Mouse (Mus musculus) cerebellum, postnatal 4 days (tissue): ENCODE measurements around the gene Apba2.

Source experiments
- DNase-seq, 2 experiments: peaks; one replicate each; pipeline ENCODE4 v3.0.0; 2022; ENCODE audit warnings: low spot score in 2 of 2, mixed read lengths in 1 of 2

Gene Apba2

DNA sequence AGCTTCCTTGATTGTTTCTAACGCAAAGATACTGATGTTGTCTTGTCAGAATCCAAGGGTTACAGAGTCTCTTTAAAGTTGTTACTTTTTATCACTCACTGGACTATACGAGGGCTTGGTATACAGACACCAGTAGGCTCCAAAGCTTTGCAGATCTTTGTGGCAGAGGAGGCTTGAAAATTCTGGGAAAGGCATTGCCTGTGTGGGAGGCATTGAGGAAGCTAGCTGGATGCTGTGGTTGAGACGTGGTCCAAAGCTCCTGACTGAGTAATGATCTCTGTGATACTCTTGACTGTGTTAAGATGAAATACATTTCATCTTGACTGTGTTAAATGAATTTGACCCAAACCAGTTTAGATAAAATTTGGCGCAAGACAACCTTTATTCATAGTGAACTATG, 84.6 kb downstream of the Apba2 start:
- DNase-seq: no peak

DNA sequence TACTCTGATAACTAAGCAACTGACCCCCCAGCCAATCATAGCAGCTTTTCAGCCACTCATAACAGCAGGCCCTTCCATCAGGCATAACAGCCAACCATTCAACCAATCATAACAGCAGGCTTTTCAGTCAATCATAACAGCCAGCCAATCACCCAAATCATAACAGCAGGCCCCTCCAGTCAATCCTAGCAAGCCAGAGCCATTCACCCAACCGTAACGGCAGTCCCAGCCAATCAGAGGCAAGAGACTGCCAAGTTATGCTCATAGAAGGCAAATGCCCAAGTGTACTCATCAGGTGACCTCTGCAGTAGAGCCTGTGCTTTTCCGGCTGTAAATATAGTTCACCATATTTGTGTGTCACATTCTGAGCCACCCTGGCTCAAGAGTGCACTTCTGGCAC, 85.1 kb downstream of the Apba2 start:
- DNase-seq: no peak

DNA sequence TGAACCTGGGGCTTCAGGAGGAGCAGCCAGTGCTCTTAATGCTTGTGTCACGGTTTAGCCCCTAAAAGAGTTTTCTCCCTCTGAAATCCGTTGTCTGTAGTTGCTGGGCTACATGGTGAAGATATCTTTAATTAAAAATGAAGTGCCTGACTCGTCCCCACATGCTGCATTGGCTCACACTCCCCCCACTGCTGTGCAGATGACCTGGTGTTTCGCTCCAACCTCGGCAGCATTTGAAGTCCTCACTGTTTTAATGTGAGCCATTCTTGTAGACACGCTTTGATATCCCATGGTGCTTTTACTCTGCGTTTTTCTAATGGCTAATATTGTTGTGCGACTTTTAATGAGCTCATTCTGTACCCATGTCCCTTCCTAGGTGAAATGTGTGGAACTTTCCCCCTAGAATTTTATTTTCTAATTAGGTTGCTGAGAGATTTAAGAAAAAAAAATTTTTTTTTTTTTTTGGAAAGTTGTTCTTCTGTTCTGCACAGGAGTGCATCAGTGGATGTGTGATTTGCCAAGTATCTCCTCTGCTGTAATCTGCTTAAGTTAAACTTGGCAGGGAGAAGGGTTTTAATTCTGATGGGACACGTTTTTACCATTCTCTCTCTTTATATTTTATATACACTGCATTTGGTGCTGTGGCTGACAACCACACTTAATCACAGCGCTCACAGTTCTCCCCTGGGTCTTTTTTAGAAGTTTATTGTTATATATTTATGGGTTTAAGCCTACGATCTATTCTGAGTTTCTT, 87.3 kb downstream of the Apba2 start:
- no peak for DNase-seq

- DNase-seq: no peak
These were observed 93.8 kb downstream of the Apba2 start for GRCm38 (mm10) chr7:64595256-64595655.

DNA sequence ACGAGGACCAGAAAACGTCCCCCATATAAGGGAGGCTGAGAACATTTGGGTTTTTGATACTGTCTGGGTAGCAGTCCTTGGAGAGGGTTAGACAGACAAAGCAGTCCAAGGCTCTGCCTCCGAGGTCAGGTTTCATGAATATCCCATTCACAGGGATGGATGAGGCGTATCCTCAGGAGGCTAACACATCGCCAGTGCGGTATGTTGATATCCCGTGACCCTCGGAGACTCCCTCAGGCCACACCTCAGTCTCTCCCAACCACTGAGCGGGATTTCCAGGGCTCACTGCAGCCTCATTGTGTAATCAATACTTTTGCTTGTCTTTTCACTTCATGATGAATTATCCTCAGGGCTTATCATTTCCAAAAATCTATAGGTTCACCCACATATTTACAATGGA, 95.1 kb downstream of the Apba2 start:
- no peak for DNase-seq

DNA sequence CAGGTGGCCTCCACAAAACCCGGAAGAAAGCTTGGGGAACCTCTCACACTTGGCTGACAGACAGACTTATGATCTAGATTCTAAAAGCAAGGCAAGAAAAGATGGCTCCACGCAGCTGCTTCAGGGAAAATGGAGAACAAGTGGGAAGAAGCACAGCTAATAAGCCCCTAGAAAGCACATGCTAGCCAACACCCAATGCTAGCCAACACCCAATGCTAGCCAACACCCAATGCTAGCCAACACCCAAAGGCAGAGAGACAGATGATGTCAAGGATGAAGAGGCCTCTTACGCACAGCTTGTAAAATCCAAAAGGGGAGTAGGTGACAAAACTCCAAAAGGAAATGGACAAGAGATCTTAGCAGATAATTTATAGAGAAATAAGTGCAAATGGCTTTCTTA, 108.4 kb downstream of the Apba2 start:
- DNase-seq: no peak

DNA sequence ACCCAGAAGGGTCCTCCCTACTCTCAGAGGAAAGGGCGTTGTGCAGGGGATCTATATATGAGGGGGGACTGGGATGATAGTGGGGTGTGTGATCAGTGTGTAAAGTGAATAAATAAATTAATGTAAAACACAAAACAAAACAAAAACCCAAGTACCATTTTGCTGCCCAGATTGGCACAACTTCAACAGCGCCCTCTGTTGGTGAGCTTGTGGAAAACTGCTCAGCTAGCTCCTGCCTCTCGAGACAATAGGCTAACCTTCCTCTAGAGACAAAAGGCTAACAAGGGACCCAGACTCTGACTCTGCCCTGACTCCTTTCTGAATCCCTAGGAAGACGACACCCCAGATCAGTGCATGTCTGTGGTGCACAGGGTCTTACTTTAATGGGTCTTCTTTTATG, 109.4 kb downstream of the Apba2 start:
- no peak for DNase-seq

GRCm38 (mm10) chr7:64619261-64619660, 117.8 kb downstream of the Apba2 start:
- DNase-seq: no peak

GRCm38 (mm10) chr7:64626494-64626893, 125.0 kb downstream of the Apba2 start:
- DNase-seq: no peak

- DNase-seq: no peak
These were observed 126.6 kb downstream of the Apba2 start for GRCm38 (mm10) chr7:64627972-64628655.

DNA sequence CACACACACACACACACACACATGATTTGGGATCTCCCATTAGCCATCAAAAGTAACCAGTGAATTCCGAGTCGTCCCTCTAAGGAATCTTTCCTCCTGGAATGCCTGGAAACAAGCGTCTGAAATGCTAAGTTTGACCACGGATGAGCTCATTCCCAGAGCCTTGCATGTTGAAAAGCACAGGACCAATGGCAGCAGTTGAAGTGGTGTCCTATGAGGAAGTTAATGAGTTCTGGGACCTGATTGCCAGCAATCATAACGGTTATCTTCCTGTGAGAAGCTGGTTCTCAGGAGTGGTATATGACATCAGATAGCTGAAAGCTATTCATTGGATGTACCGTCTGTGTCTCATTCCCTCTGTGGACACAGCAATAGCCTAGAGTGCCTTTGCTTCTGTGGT, 129.2 kb downstream of the Apba2 start:
- no peak for DNase-seq

- DNase-seq: no peak
These were observed 129.6 kb downstream of the Apba2 start for GRCm38 (mm10) chr7:64631131-64631530.

DNA sequence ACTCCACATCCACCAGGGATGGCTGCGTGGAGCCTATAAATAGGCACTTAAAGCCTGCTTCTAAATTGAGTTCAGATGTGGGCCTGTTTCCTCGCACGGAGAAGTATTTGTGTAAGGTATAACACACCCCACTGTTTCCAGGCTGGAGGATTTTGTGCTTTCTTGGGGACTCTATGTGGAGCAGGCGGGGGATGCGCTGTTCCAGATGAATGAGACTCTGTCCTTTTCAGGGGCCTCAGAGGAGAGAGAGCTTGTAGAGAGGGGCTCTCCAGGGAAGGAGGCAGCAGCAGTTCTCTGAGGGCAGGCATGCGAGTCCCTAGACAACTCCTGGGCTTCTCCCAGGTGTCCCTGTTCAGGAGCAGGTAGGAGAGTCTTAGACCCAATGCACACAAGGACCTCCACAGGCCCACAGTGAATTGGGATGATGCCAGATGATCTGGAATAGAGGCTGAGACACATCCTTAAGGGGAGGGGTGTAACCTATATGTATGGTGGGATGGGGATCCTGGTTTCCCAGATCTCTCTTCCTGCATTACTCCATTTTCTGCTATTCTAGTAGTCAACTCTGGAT, 130.4 kb downstream of the Apba2 start:
- no peak for DNase-seq

GRCm38 (mm10) chr7:64633182-64633581, 131.7 kb downstream of the Apba2 start:
- no peak for DNase-seq

DNA sequence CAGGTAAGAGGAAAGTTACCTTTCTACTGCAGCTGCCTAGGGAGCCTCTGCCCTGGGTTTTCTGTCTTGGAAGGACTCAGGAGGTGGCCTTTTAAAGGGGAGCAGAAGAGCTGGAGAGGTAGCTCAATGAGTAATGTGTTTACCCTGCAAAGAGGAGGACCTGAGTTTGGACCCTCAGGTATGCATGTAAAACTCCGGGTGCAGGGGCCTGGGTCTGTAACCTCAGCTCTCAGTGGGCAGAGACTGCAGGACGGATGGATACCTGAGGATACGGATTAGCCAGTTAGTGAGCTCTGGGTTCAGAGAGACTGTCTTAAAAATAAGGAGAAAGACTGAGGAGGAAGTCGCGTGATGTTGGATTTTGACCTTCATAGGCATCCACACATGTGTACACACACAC, 132.4 kb downstream of the Apba2 start:
- DNase-seq: no peak

DNA sequence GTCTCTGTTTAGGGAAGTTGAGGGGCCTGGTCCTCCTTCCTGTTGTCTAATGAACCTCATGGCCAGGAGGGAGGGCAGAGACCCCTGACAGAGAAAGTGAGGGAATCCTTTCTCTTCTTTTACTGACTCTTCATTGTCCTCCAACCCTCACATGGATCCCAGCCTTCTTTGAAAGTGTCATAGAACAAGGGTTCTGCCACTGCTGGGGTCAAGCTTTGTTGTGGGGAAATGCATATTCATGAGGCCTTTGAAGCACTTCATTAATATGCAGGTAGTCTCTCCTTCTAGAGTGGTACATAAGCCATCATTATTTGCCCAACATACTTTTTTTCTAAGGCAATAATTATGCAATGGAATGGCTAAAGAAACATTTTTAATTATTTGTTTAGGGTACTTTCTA, 133.0 kb downstream of the Apba2 start:
- DNase-seq: no peak

GRCm38 (mm10) chr7:64638922-64639321, 137.4 kb downstream of the Apba2 start:
- no peak for DNase-seq

GRCm38 (mm10) chr7:64640651-64641050, 139.1 kb downstream of the Apba2 start:
- DNase-seq: no peak

- no peak for DNase-seq
These were observed 141.4 kb downstream of the Apba2 start for GRCm38 (mm10) chr7:64642903-64643302.

- DNase-seq: no peak
These were observed 144.0 kb downstream of the Apba2 start for GRCm38 (mm10) chr7:64645458-64645857.

DNA sequence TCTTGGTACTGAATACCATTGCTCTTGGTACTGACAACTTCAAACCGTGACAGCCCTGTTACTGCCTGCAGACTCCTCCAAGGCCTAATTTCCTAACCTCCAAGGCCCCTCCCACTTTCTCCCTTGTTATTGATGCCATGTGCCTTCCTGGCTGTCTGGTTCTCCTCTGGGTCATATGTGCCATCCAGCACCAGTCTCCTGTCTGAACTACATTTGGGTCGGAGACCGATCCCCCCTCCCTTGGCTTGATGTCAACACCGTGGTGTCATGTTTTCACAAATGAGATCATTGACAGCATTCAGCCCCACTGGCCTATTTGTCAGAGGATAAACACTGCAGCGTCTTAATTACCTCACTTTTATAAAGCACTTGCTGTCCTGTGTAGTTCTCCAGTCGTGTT, 144.5 kb downstream of the Apba2 start:
- DNase-seq: no peak

DNA sequence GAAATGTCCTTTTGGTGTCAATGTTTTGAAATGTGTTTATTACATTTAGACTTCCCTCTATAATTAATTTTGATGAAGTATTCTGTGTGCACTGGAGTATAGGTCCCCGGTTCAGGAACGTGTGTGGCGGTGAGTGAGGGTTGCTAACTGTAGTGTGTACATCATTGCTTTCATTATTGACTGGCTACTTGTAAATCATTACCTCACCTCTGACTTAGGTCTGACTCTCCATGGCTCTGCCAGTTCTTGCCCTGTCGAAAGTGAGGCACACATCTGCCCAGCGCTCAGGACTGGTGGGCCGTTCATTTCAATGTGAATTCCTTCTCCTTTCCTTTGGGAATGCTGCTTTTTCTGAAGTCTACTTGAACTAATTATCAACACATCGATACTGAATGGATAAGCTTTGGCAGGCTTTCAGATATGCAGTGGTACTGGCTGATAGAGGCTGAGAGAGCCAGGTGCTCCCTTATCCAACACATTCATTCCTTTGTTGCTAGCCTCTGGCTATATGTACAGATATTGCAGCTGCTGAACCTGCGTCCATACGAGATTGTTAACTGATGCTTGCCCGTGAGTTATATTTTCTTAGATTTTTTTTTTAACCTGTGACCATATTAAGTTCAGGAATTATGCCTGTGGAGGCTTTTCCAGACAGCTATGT, 147.6 kb downstream of the Apba2 start:
- DNase-seq: no peak

- no peak for DNase-seq
These were observed 150.5 kb downstream of the Apba2 start for GRCm38 (mm10) chr7:64651963-64652362.
